Mouse (Mus musculus): Measurements from ENCODE around the gene Dpp6.

The Dpp6 gene

GRCm38 (mm10) chr5:26969941-26970590 lies 153.1 kb downstream of the Dpp6 start:
- DNase-seq: no peak

DNA sequence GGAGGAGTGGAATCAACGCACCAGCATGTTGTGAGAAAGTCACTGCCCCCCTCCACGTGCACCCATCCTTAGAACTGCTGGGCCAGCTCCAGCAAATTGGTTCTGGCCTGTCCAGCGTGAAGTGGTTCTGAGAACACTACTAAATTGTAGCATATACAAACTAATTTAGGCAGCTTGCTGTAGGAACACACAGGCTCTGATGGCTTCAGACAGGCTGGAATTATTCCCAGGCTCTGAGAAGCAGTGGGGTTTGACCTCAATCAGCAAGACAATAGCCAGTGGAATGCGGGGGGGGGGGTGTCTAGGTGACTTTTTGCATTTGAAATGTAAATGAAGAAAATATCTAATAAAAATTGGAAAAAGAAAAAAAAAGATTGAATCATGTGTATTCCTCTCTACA lies 156.2 kb downstream of the Dpp6 start:
- no peak for DNase-seq

DNA sequence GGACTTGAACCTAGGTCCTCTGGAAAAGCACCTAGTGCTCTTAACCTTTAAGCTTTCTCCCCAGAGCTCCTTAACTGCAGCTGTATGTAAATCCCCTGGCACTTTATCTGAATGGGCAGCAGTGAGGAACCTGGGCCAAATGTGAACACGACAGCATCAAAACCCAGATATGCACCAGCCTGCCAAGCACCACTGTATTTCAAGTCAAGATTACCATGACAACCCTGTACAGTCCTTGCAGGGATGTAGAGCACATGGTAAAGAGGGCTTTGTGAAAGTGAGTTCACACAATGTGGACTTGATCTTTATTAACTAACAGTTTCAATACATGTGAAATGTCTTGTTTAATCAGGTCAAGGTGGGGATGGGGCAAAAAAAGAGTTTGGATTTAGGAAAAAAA lies 162.3 kb downstream of the Dpp6 start:
- no peak for DNase-seq

DNA sequence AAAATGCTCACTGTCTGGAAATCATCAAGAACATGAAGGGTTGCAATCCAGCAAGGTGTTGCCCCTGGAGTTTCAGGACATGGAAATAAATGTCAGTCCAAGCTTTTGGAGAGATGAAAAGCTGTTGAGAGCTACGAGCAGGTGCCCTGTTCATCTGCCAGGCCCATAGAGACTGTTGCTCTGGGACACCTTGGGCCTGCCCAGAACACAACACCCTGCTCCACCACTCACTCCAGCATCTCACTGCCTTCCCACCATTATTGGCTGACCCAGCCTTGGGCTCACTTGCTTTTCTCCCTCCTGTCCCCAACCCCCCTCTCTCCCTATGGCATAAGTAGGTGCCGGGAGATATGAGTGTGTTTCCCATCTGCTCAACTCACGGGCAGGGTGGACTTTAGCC lies 162.8 kb downstream of the Dpp6 start:
- no peak for DNase-seq

DNA sequence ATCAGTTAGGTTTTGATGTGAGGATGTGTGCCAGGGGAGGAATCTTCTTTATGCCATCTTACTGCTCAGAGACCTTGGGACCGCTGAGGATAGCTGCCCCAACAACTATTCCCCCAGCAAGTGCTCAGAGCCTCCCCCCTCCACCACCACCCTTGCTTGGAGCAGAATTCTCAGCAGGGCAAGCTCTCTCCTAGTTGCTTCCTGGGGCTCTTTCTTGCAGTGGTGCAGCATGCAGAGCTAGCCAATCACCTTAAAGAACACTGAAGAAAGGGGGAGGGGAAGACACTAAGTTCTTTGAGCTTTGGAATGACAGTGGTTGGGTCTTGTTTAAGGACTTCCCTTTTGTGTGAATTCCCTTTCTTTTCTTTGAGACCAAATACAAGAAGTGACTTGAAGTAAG lies 168.1 kb downstream of the Dpp6 start:
- no peak for DNase-seq

DNA sequence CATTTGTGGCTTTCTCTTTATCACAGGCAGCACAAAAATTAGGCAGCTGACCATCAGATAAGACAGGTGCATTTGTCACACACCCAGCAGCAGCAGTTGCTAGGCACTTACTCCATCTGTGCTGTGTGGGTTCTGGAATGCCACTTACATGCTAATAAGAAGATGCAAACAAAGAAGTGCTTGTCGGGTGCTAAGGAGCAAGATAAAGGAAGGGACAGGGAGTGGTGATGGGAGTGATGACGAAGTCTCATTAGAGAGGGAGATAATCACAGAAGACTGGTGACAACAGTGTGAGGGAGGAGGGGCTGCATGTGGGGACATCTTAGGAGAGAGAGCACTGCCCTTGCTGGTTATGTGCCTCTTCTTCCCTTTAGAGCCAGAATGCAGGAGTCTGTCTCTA lies 174.6 kb downstream of the Dpp6 start:
- DNase-seq: no peak

DNA sequence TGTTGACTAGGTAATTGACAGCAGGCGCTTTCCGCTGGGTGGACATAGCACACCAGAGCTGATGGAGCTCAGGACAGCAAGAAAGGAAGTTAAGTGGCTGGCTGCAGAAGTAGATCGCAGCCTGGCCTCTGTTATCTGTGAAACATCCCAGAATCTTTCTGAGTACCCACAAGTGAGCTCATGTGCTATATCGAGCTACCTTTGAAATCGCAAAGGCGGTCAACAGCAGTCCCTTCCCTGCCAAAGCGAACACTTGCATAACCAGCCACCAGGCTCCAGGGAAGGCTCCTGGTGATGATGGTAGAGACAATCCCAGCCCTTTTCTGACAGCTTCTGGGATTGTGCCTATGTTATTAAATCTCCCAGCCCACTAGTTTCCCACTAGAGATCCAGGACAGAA lies 186.5 kb downstream of the Dpp6 start:
- DNase-seq: no peak

- DNase-seq: no peak
Observed at GRCm38 (mm10) chr5:27009157-27009556, 192.2 kb downstream of the Dpp6 start.

DNA sequence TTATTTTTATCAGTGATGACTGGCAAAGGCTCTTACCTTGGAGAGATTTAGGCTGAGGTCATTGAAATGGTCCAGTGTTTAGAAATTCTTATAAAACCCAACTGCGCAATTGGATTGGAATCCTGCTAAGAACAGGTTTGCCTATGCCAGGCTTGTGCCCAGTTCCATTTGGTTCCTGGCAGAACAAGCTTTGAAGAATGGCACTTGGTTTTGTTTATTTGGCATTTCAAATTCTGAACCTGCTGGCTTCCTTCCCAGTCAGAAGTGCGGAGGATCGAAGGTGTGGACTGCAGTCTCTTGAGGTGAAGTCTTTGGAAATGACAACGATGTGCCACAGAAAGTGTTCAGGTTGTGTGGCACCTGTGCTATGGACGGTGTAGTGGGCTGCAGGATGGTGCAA lies 193.6 kb downstream of the Dpp6 start:
- no peak for DNase-seq

DNA sequence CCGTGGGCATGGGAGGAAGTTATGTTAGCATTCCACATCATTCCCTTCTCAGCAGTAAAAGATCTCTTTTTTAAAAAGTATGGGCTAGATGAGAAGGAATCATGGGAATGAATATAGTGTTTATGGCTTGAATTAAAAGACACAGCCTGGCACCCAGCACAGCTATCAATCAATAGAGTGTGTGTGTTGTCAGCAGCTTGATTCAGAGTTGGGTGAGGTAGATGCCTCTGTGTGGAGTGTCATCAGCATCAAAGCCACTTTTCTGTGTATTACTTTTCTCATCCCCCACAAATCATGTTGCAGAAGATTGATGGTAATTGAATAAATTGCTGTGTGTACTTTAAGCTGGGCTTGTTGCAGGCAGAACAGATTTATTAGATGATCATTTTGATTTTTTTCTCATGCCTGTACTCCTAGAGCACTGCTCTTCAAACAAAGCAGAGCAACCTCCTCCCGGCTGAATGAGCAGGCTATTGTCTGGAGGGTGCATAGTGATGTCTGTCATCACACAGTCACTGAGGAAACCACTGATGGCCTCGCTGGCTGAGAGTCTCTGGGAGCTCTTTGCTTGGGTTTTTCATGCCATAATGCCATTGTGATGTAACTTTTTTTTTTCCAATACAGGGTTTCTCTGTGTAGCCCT lies 201.4 kb downstream of the Dpp6 start:
- no peak for DNase-seq

GRCm38 (mm10) chr5:27028611-27029010 lies 211.6 kb downstream of the Dpp6 start:
- no peak for DNase-seq

DNA sequence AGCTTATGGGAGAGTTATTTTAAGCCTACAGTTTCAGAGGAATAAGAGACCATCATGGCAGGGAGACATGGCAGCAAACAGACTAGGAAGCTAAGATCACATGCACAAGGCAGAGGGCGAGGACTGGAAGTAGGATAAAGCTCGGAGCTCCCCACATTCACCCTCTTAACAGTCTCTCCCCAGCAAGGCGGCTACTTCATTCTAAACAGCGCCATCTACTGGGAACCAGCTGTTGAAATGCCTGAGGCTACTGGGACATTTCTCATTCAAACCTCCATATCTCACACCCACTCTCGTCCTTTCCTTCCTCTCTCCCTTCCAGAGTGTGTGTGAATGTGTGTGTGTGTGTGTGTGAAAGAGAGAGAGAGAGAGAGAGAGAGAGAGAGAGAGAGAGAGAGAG lies 212.8 kb downstream of the Dpp6 start:
- DNase-seq: no peak

DNA sequence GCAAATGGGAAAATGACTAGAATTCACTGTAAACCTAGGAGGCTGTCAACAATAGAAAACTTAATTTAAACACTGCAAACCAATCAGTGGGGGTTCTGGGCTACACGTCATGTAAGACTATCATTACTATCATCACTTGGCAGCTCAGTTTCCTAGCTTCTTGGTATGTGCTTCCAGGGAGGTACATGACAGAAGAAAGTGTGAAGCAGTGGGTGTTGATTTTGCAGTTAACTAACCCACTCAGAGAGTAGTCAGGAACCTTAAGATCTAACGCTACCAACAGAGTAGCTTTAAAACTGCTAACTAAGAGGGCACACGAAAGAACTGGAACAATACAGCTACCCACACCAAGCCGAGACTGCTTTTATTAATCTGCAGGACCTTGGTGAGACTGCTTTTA lies 217.9 kb downstream of the Dpp6 start:
- no peak for DNase-seq

DNA sequence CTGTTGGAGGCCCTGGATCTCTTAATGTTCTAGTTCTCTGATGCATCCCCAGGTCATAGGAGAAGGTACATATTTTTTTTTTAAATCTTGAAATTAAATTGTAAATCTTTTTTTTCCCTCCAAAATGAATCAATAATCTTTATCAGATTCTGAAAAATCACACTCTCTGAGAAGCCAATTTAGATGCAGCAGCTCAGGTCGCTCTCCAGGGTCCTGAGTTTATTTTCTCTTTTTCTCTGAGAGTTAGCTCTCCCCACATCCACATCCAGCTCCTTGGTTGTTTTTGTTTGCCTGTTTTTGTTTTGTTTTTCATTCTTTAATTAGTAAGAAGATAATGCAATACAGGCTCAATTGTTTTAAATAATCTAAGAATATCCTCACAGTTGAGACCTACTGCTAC lies 218.3 kb downstream of the Dpp6 start:
- DNase-seq: no peak

DNA sequence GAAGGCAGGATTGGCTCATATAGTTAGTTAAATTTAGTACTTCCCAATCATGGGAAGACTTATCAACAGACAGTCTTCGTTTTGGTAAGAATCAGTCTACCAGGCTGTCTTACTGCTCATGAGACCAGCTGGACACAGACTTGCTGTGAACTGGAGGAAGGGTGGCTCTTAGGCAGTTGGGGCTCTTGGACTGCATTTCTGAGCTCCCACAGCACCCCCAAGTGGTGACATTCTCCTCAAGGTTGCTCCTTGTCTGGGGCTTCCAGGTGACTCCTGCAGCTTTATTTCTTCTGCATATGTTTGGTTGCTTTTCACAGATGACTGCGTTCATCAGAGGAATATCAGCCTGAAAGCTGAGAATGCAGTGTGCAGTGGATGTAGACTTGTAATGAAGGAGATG lies 218.9 kb downstream of the Dpp6 start:
- no peak for DNase-seq

- DNase-seq: no peak
Observed at GRCm38 (mm10) chr5:27037796-27038195, 220.8 kb downstream of the Dpp6 start.

DNA sequence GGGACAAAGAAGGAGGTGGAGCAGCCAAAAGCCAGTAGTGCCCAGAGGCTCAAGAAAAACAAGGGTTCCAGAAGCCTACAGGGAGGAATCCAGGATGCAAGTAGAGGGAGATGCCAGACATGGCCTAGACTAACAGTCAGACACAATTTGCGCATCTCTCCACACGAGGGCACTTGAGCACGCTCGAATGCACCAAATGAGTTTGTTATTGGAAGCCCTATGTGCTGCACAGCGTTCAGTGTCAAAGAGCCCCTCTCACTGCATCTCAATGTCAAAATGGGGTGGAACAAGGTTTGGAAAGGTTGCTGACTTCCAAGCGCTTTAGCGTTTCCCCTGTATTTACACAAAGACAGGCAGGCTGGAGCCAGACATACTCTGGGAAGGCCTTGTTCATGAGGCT lies 231.2 kb downstream of the Dpp6 start:
- DNase-seq: no peak

- no peak for DNase-seq
Observed at GRCm38 (mm10) chr5:27048926-27049325, 231.9 kb downstream of the Dpp6 start.

DNA sequence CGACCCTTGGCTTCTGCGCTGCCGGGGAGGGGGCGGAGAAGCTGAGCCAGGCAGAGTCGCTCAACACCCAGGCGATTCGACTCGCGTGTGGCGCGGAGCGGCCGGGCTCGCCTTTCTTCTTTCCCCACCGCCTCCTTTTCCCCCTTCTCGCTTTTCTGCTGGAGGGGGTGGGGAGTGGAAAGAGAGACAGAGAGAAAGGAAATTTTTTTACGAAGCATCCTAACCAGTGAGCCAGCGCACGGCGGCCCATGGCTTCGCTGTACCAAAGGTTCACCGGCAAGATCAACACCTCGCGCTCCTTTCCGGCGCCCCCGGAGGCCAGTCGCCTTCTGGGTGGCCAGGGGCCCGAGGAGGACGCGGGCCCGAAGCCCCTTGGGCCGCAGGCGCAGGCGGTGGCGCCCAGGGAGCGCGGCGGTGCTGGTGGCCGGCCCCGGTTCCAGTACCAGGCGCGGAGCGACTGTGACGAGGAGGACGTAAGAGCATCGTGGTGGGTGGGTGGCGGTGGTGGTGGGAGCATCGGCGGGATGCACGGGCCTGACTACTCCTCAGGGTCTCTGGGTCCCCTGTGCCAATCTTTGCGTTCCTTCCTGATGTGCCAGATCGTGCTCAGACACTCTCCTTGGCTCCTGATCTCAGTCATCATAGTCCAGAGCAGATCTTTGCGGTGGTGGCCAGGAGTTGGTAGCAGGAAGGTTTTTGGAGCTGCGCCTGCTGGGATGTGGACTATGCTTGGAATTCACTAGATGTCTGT lies 232.5 kb downstream of the Dpp6 start:
- DNase-seq: no peak

DNA sequence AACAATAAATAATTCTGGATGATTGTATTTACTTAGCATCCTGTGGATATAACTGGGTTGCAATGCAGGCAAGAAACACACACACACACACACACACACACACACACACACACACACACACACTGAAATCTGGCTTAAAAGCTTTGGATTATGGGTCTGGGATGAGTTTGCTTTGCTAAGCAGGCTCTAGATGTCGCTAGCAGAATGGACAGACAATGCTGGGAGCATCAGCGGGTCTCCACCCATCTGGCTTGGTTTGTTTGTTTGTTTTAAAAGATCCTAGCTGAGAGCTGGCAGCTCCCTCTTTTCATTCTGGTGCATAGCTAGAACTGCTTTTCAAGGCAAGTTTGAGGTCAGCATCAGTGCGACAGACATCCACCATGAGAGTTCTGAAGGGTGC lies 234.2 kb downstream of the Dpp6 start:
- no peak for DNase-seq

DNA sequence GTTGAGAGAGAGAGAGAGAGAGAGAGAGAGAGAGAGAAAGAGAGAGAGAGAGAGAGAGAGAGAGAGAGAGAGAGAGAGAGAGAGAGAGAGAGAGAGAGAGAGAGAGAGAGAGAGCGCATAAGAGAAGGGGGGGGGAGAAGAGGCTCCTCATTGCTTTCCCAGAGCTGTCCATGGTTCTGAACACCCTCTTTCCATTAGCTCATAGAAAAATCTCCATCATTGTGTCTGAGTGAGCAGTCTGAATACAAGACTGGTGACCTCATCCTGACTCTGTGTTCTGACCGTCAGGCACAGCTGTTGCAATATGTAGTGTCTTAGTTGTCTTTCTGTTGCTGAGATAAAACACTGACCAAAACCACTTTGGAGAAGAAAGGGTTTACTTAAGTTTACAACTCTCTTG lies 235.4 kb downstream of the Dpp6 start:
- peak; percentile 19 for DNase-seq

- no peak for DNase-seq
Observed at GRCm38 (mm10) chr5:27056436-27056835, 239.4 kb downstream of the Dpp6 start.

DNA sequence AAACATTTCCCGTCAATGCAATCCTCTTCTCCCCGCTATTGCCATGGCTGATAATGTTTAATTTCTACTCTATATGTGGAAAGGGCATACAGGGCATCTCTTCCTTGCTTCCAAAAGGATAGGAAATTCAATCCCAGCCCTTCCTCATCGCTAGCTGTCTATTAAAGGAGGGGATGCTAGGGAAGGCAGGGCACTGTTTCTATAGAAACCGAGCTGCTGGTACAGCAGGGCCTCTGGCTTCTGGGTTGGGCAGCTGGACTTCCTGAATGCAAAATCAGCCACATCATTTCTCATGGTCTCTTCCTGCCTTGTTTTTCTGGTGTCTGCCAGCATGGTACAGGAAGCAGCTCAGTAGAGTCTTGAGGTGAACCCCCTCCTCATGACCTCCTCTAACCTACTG lies 243.1 kb downstream of the Dpp6 start:
- DNase-seq: no peak

DNA sequence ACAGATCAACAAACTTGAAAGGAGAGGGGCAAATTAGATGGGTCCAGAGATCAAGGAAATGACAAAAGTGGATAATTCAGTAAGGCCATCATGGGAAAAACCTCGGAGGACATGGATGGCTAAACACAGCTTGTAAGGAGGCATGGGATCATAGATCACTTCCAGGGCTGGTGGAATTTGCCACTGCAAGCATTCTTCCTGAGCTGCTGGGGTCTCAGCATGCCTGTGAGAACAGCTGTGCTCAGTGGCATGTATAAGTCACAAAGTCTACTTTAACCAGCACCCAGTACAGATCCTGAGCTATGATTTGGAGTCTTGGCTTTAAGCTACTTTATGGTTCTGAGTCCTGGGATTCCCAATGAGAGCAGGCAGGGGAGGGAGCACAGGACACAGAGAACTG lies 246.9 kb downstream of the Dpp6 start:
- no peak for DNase-seq

DNA sequence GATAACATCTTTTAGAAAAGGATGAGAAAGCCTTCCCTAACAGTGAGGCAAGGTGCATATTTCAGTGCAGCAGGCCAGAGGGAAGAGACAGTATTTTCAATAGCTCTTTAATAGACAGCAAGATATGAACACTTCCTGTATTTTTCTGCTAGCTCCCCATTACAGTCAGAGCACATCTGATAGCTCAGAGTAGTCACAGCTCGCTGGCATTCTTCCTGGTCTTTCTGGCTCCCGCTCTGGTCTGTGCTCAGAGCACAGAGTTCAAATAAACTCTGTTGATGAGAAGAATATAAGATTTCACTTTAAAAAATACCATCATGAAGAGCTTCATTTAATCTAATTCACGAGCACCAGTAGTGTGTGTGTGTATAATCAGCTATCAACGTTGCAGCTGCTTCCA lies 249.8 kb downstream of the Dpp6 start:
- DNase-seq: no peak

Measured in thymus, postnatal 4 days (tissue).